Mouse (Mus musculus): ENCODE data around the gene Mmd. TPM values are rescaled to one million over a fixed set of nuclear protein-coding genes. Genes with fewer than 3 reads are reported as not detected.

Gene Mmd
- polyA plus RNA-seq, 1 experiment from 2014 or later = 92.5 TPM

- no peak for ATAC-seq
- no peaks in the 10 kb centered on the region for H3K9me3 ChIP-seq
- H3K9ac ChIP-seq (replicated peaks) = no peak overlapping the region
- no peaks in the 10 kb centered on the region for H3K36me3 ChIP-seq
- 57% methylated on average over 4 of the region's 4 CpGs for WGBS
- H3K4me3 ChIP-seq (replicated peaks) = no peak overlapping the region
- no peaks in the 10 kb centered on the region for H3K27me3 ChIP-seq
- 0 out of 2 replicates have a peak, but pooled peaks cover 3% of the 10 kb centered on the region for H3K4me1 ChIP-seq (replicated peaks)
- no peak overlapping the region for H3K4me2 ChIP-seq (replicated peaks)
- no peak overlapping the region for H3K27ac ChIP-seq
Measured at GRCm38 (mm10) chr11:90291156-90291555, 41.9 kb downstream of the Mmd start.

GRCm38 (mm10) chr11:90292766-90293165, 43.5 kb downstream of the Mmd start:
- H3K9ac ChIP-seq (replicated peaks) = no peak overlapping the region
- H3K36me3 ChIP-seq = no peaks in the 10 kb centered on the region
- no peak overlapping the region for H3K4me3 ChIP-seq (replicated peaks)
- no peak for ATAC-seq
- no peaks in the 10 kb centered on the region for H3K27me3 ChIP-seq
- no peak overlapping the region for H3K27ac ChIP-seq
- H3K4me2 ChIP-seq (replicated peaks) = no peak overlapping the region
- H3K4me1 ChIP-seq (replicated peaks) = 0 out of 2 replicates have a peak, but pooled peaks cover 3% of the 10 kb centered on the region
- no peaks in the 10 kb centered on the region for H3K9me3 ChIP-seq

GRCm38 (mm10) chr11:90294622-90295021, 45.4 kb downstream of the Mmd start:
- H3K9ac ChIP-seq (replicated peaks) = no peak overlapping the region
- no peaks in the 10 kb centered on the region for H3K9me3 ChIP-seq
- H3K36me3 ChIP-seq = no peaks in the 10 kb centered on the region
- no peak for ATAC-seq
- H3K27me3 ChIP-seq = no peaks in the 10 kb centered on the region
- 0 out of 2 replicates have a peak, but pooled peaks cover 3% of the 10 kb centered on the region for H3K4me1 ChIP-seq (replicated peaks)
- WGBS = 95% methylated on average over 2 of the region's 2 CpGs
- no peak overlapping the region for H3K4me3 ChIP-seq (replicated peaks)
- H3K4me2 ChIP-seq (replicated peaks) = no peak overlapping the region
- no peak overlapping the region for H3K27ac ChIP-seq

- Histone ChIP-seq H3K9ac (replicated peaks) (no peak overlapping the region), H3K27ac (no peak overlapping the region), H3K4me2 (replicated peaks) (no peak overlapping the region), H3K4me3 (replicated peaks) (no peak overlapping the region), H3K36me3 (no peaks in the 10 kb centered on the region), H3K4me1 (replicated peaks) (no peaks in the 10 kb centered on the region), H3K9me3 (no peaks in the 10 kb centered on the region), H3K27me3 (no peaks in the 10 kb centered on the region)
- 86% methylated on average over 5 of the region's 5 CpGs for WGBS
- no peak for ATAC-seq
Measured at GRCm38 (mm10) chr11:90306067-90306466, 56.8 kb downstream of the Mmd start.

GRCm38 (mm10) chr11:90306993-90307392, 57.7 kb downstream of the Mmd start:
- no peaks in the 10 kb centered on the region for H3K9me3 ChIP-seq
- H3K9ac ChIP-seq (replicated peaks) = no peak overlapping the region
- no peak for ATAC-seq
- no peaks in the 10 kb centered on the region for H3K4me1 ChIP-seq (replicated peaks)
- WGBS = 60% methylated on average over 6 of the region's 6 CpGs
- H3K36me3 ChIP-seq = no peaks in the 10 kb centered on the region
- H3K4me2 ChIP-seq (replicated peaks) = no peak overlapping the region
- H3K4me3 ChIP-seq (replicated peaks) = no peak overlapping the region
- H3K27ac ChIP-seq = no peak overlapping the region
- no peaks in the 10 kb centered on the region for H3K27me3 ChIP-seq

GRCm38 (mm10) chr11:90314606-90315005, 65.3 kb downstream of the Mmd start:
- H3K4me3 ChIP-seq (replicated peaks) = no peak overlapping the region
- ATAC-seq = no peak
- WGBS = 76% methylated on average over 3 of the region's 3 CpGs

GRCm38 (mm10) chr11:90317482-90317881, 68.2 kb downstream of the Mmd start:
- Histone ChIP-seq H3K27me3 (no peaks in the 10 kb centered on the region), H3K36me3 (no peaks in the 10 kb centered on the region), H3K4me1 (replicated peaks) (no peaks in the 10 kb centered on the region), H3K4me3 (replicated peaks) (no peak overlapping the region), H3K4me2 (replicated peaks) (no peak overlapping the region), H3K27ac (no peak overlapping the region), H3K9me3 (no peaks in the 10 kb centered on the region), H3K9ac (replicated peaks) (no peak overlapping the region)
- no peak for ATAC-seq
- 19% methylated on average over 4 of the region's 4 CpGs for WGBS

More at GRCm38 (mm10) chr11:90314606-90315005, 65.3 kb downstream of the Mmd start:
- Histone ChIP-seq H3K27ac (no peak overlapping the region), H3K9ac (replicated peaks) (no peak overlapping the region), H3K4me1 (replicated peaks) (no peaks in the 10 kb centered on the region), H3K4me2 (replicated peaks) (no peak overlapping the region), H3K36me3 (no peaks in the 10 kb centered on the region), H3K27me3 (no peaks in the 10 kb centered on the region), H3K9me3 (no peaks in the 10 kb centered on the region)

GRCm38 (mm10) chr11:90320922-90321321, 71.7 kb downstream of the Mmd start:
- Histone ChIP-seq H3K27me3 (no peaks in the 10 kb centered on the region), H3K36me3 (no peaks in the 10 kb centered on the region), H3K4me1 (replicated peaks) (no peaks in the 10 kb centered on the region), H3K4me3 (replicated peaks) (no peak overlapping the region), H3K27ac (no peak overlapping the region), H3K4me2 (replicated peaks) (no peak overlapping the region), H3K9me3 (no peaks in the 10 kb centered on the region), H3K9ac (replicated peaks) (no peak overlapping the region)
- no peak for ATAC-seq
- WGBS = 83% methylated on average over 7 of the region's 7 CpGs

GRCm38 (mm10) chr11:90324597-90324996, 75.3 kb downstream of the Mmd start:
- ATAC-seq = no peak
- H3K9ac ChIP-seq (replicated peaks) = no peak overlapping the region
- WGBS = 89% methylated on average over 3 of the region's 3 CpGs

GRCm38 (mm10) chr11:90326146-90326545, 76.9 kb downstream of the Mmd start:
- WGBS = 95% methylated on average over 5 of the region's 5 CpGs
- no peak for ATAC-seq
- no peaks in the 10 kb centered on the region for H3K27me3 ChIP-seq
- H3K9me3 ChIP-seq = no peaks in the 10 kb centered on the region
- no peak overlapping the region for H3K9ac ChIP-seq (replicated peaks)
- H3K27ac ChIP-seq = no peak overlapping the region
- no peaks in the 10 kb centered on the region for H3K36me3 ChIP-seq
- no peak overlapping the region for H3K4me2 ChIP-seq (replicated peaks)
- no peaks in the 10 kb centered on the region for H3K4me1 ChIP-seq (replicated peaks)
- no peak overlapping the region for H3K4me3 ChIP-seq (replicated peaks)

More at GRCm38 (mm10) chr11:90324597-90324996, 75.3 kb downstream of the Mmd start:
- H3K9me3 ChIP-seq = no peaks in the 10 kb centered on the region
- no peaks in the 10 kb centered on the region for H3K36me3 ChIP-seq
- no peak overlapping the region for H3K27ac ChIP-seq
- H3K27me3 ChIP-seq = no peaks in the 10 kb centered on the region
- H3K4me2 ChIP-seq (replicated peaks) = no peak overlapping the region
- H3K4me1 ChIP-seq (replicated peaks) = no peaks in the 10 kb centered on the region
- no peak overlapping the region for H3K4me3 ChIP-seq (replicated peaks)

GRCm38 (mm10) chr11:90326836-90327235, 77.6 kb downstream of the Mmd start:
- Histone ChIP-seq H3K27ac (no peak overlapping the region), H3K4me1 (replicated peaks) (no peaks in the 10 kb centered on the region), H3K9ac (replicated peaks) (no peak overlapping the region), H3K36me3 (no peaks in the 10 kb centered on the region), H3K4me3 (replicated peaks) (no peak overlapping the region), H3K9me3 (no peaks in the 10 kb centered on the region), H3K4me2 (replicated peaks) (no peak overlapping the region), H3K27me3 (no peaks in the 10 kb centered on the region)
- ATAC-seq = no peak
- WGBS = 75% methylated on average over 1 of the region's 1 CpGs

Measured in midbrain, embryonic 13.5 days (tissue).